Mouse (Mus musculus): ENCODE results near the gene Rbm19. TPM values are rescaled to one million over a fixed set of nuclear protein-coding genes. Genes with fewer than 3 reads are reported as not detected.

Rbm19 gene
- polyA plus RNA-seq, 1 experiment from 2014 or later, result 27.0 TPM

GRCm38 (mm10) chr5:120245336-120245735 is 129.1 kb downstream of the Rbm19 start:
- Histone ChIP-seq H3K27me3 (ENCODE audit: control insufficient read depth, insufficient read depth, low read length) (no peaks in the 10 kb centered on the region), H3K9ac (replicated peaks; ENCODE audit: low read length) (no peak overlapping the region), H3K4me1 (ENCODE audit: control insufficient read depth, insufficient read depth, low read length) (no peaks in the 10 kb centered on the region), H3K4me2 (ENCODE audit: low read depth, low read length) (no peak overlapping the region), H3K27ac (replicated peaks; ENCODE audit: low read depth, low read length) (no peak overlapping the region), H3K36me3 (replicated peaks; ENCODE audit: control insufficient read depth, insufficient read depth, low read depth, low read length) (no peaks in the 10 kb centered on the region), H3K9me3 (replicated peaks; ENCODE audit: control insufficient read depth, low read length) (no peaks in the 10 kb centered on the region), H3K4me3 (ENCODE audit: low read depth, low read length) (no peak overlapping the region)
- WGBS, result 85% methylated on average over 5 of the region's 5 CpGs
- ATAC-seq (replicated peaks; ENCODE audit: insufficient number of reproducible peaks, low FRiP score, low TSS enrichment, low read depth) (no peak), DNase-seq (ENCODE audit: low spot score) (no peak)
